Mouse (Mus musculus) hindbrain, postnatal 0 days (tissue): ENCODE results near the gene Zfp281. TPM values are rescaled to one million over a fixed set of nuclear protein-coding genes. Genes with fewer than 3 reads are reported as not detected.

Experiments
- ATAC-seq: fragments of 200-750 bp; cut with Nextera tagmentation; 2 replicates; pipeline ENCODE4 v1.8.0; 2017; ENCODE audit warnings: mild to moderate bottlenecking, moderate TSS enrichment, moderate library complexity
- DNase-seq: peaks from one replicate; pipeline ENCODE4 v3.0.0-alpha.2; 2015; ENCODE audit warnings: low spot score
- H3K27ac ChIP-seq: fragments of 300-500 bp; sonication (generic); 2 replicates; pipeline ENCODE4 v1.5.1; 2014; ENCODE audit warnings: mild to moderate bottlenecking
- H3K27me3 ChIP-seq: fragments of 300-500 bp; sonication (generic); 2 replicates; pipeline ENCODE4 v1.6.1; 2014; ENCODE audit warnings: low read length, mixed read lengths; ENCODE audit not compliant: insufficient read depth
- H3K36me3 ChIP-seq: fragments of 300-500 bp; sonication (generic); 2 replicates; pipeline ENCODE4 v1.6.1; 2014; ENCODE audit warnings: low read length, mixed read lengths; ENCODE audit not compliant: insufficient read depth
- H3K4me1 ChIP-seq: fragments of 300-500 bp; sonication (generic); 2 replicates; pipeline ENCODE4 v1.6.1; 2014; ENCODE audit warnings: antibody characterized with exemption, low read length, mixed read lengths; ENCODE audit not compliant: insufficient read depth
- H3K4me2 ChIP-seq: fragments of 300-500 bp; sonication (generic); 2 replicates; pipeline ENCODE4 v1.6.1; 2014; ENCODE audit warnings: low read depth, mild to moderate bottlenecking, low read length, moderate library complexity, mixed read lengths
- H3K4me3 ChIP-seq: fragments of 300-500 bp; sonication (generic); 2 replicates; pipeline ENCODE4 v1.5.1; 2014; ENCODE audit warnings: low read length
- H3K9ac ChIP-seq: fragments of 300-500 bp; sonication (generic); replicated peaks from 2 replicates; pipeline ENCODE4 v1.6.1; 2014; ENCODE audit warnings: mild to moderate bottlenecking, low read length, moderate library complexity, mixed read lengths
- H3K9me3 ChIP-seq: fragments of 300-500 bp; sonication (generic); 2 replicates; pipeline ENCODE4 v1.6.1; 2016; ENCODE audit warnings: low read length, mixed read lengths
- CTCF ChIP-seq: IDR thresholded peaks from 2 replicates; pipeline ENCODE4 v1.5.1; 2016; ENCODE audit warnings: antibody characterized with exemption, control low read depth, low read depth
- WGBS: fragments of 180-500 bp; shearing (Covaris S2); extraction: QIAGEN DNeasy Blood & Tissue Kit; methylation state at CpG from one replicate; pipeline ENCODE4 v1.1.7; 2014; 5-methylcytosine and 5-hydroxymethylcytosine counted together
- polyA plus RNA-seq: library from polyadenylated mRNA; unstranded; fragments of >200 nt; fragmentation: Nextera tagmentation; extraction: Ambion mirVana; gene quantifications from 2 replicates; pipeline ENCODE4 v1.2.1, GENCODE M21; 2015
- total RNA-seq: library from RNA; depleted of rRNA; stranded (reverse); fragments of >200 nt; gene quantifications from 2 replicates; pipeline ENCODE4 v1.2.3, GENCODE M21; 2014; rRNA removed

The Zfp281 gene
- total and polyA plus RNA-seq, 2 experiments from 2014 or later = 19.5 to 22.3 TPM

DNA sequence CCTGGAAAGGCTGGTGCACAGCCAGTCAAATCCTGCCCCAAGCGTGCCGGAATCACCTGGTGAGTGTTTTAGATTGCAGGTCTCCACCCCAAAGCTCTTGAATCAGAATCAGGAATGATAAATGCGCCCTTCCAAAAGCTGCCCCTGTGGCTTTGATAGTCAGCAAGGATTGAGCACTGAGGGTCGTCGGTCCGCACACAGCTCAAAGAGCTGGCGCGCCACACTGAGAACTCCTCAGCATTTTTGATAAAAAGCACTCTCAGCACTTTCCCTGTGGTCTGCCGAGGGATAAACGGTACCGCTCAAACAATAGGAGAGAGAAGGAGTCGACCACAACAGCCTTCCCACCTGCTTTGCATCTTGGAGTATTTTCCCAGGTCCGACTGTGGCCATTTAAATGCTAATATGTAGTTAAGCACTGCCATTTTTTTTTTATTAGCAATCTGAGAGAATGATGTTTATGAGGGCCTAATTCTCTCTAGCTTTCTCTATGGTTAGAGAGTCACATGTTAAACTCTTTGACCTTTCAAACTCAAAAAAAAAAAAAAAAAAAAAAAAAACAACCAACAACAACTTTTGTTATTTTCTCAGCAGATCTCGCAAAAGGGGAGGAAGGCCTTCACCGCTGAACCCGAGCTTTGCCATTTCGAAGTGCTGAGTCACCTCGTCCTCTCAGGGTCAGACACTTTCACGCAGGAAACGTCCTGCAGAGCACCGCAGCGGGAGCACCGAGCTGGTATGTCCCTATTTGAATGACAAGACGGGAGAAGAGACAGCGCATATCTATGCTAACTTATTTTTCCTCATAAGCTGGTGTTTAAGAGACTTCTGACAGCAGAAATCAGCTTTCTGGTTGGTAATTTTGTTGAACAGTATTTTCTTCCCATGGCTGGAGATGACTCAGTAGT, 50.1 kb downstream of the Zfp281 start:
- no peak overlapping the region for H3K4me2 ChIP-seq
- no peak overlapping the region for H3K27ac ChIP-seq
- no peaks in the 10 kb centered on the region for H3K9me3 ChIP-seq
- ATAC-seq = no peak
- 24% methylated on average over 25 of the region's 25 CpGs for WGBS
- DNase-seq = no peak
- no peak overlapping the region for H3K9ac ChIP-seq
- no peaks in the 10 kb centered on the region for H3K4me1 ChIP-seq
- no peaks in the 10 kb centered on the region for H3K27me3 ChIP-seq
- no peak for TF ChIP-seq CTCF
- H3K4me3 ChIP-seq = no peak overlapping the region
- no peaks in the 10 kb centered on the region for H3K36me3 ChIP-seq

GRCm38 (mm10) chr1:136675736-136676444, 51.2 kb downstream of the Zfp281 start:
- DNase-seq (no peak), ATAC-seq (no peak)
- H3K9me3 ChIP-seq = no peaks in the 10 kb centered on the region
- 91% methylated on average over 16 of the region's 16 CpGs for WGBS
- H3K4me2 ChIP-seq = no peak overlapping the region
- no peak overlapping the region for H3K9ac ChIP-seq
- no peaks in the 10 kb centered on the region for H3K27me3 ChIP-seq
- H3K36me3 ChIP-seq = no peaks in the 10 kb centered on the region
- H3K4me3 ChIP-seq = no peak overlapping the region
- no peak for TF ChIP-seq CTCF
- no peak overlapping the region for H3K27ac ChIP-seq
- no peaks in the 10 kb centered on the region for H3K4me1 ChIP-seq

DNA sequence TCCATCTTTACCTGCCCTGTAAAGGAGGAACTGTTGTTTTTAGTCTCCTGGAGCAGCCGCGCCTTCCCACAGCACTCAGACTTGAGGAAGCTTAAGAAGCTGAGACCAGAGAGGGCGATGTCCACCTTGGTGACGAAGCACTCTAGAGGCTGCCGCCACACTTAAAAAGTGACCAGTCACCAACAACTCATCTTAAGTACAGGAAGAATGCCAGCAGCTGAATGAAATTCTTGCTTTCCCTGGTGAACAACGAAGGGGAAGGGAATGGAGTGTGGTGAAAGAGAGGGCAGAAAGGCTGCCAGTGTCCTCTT, 51.7 kb downstream of the Zfp281 start:
- Histone ChIP-seq H3K4me3 (no peak overlapping the region), H3K27me3 (no peaks in the 10 kb centered on the region), H3K4me2 (no peak overlapping the region), H3K36me3 (no peaks in the 10 kb centered on the region), H3K9me3 (no peaks in the 10 kb centered on the region), H3K4me1 (no peaks in the 10 kb centered on the region), H3K27ac (no peak overlapping the region), H3K9ac (no peak overlapping the region)
- TF ChIP-seq CTCF = no peak
- DNase-seq (no peak), ATAC-seq (no peak)
- WGBS = 82% methylated on average over 6 of the region's 6 CpGs

DNA sequence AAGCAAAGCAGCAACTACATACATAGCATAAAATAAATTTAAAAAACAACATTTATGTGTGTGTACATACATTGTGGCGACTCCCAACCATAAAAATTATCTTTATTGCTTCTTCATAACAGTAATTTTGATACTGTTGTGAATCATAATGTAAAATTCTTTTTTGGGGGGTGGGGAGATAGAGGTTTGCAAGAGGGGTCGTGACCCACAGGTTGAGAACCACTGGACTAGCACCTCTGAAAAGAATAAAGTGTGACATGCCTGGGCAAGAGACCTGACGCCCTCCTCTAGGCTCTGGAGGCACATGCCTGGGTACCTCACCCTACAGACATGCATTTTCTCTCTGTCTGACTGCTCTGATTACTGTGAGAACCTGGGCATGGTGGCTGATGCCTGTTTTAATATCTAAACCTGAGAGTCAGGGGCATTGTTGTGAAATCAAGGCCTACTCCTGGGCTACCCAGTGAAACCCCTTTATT, 53.2 kb downstream of the Zfp281 start:
- WGBS = 86% methylated on average over 3 of the region's 3 CpGs
- Histone ChIP-seq H3K4me1 (no peaks in the 10 kb centered on the region), H3K9me3 (no peaks in the 10 kb centered on the region)

DNA sequence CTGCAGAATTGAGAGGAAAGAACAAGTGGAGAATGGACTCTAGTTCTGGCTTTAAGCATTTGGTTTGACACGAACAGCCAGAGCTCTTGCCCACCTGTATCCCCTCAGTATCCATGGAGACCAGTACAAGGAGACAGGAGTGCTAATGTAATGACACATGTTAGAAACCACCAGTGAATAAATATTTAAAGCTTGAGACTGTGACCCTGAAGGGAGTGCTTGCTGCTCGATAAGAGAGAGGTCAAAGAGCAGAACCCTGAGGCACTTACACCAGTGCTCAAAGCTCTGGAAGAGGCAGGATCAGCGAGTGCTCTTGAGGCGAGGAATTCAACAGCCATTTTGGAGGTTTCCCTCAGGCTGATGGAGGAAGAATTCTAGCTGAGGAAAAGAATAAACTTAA, 54.1 kb downstream of the Zfp281 start:
- no peak for ATAC-seq
- Histone ChIP-seq H3K27me3 (no peaks in the 10 kb centered on the region), H3K4me1 (no peaks in the 10 kb centered on the region), H3K27ac (no peak overlapping the region), H3K36me3 (no peaks in the 10 kb centered on the region), H3K4me3 (no peak overlapping the region), H3K9ac (no peak overlapping the region), H3K4me2 (no peak overlapping the region), H3K9me3 (no peaks in the 10 kb centered on the region)
- WGBS = 57% methylated on average over 4 of the region's 4 CpGs
- TF ChIP-seq CTCF = no peak
- no peak for DNase-seq

More for the DNA sequence above, 53.2 kb downstream of the Zfp281 start:
- TF ChIP-seq CTCF = no peak
- Histone ChIP-seq H3K4me2 (no peak overlapping the region), H3K27ac (no peak overlapping the region), H3K36me3 (no peaks in the 10 kb centered on the region), H3K4me3 (no peak overlapping the region), H3K9ac (no peak overlapping the region), H3K27me3 (no peaks in the 10 kb centered on the region)
- ATAC-seq (no peak), DNase-seq (no peak)

Other genes starting within 250 kb of the Zfp281 start
- 15.0 and 18.3 TPM in 2 replicates for gene Ddx59, start 209.6 kb upstream of the Zfp281 start, total RNA-seq
- 15.8 and 16.8 TPM in 2 replicates for gene Ddx59, start 209.6 kb upstream of the Zfp281 start, polyA plus RNA-seq
- 1.3 and 3.4 TPM in 2 replicates for gene Kif14, start 158.6 kb upstream of the Zfp281 start, total RNA-seq
- 1.1 and 1.3 TPM in 2 replicates for gene Kif14, start 158.6 kb upstream of the Zfp281 start, polyA plus RNA-seq